Mouse (Mus musculus): ENCODE results near the gene Kcng1. TPM values are rescaled to one million over a fixed set of nuclear protein-coding genes. Genes with fewer than 3 reads are reported as not detected.

Gene Kcng1
- polyA plus RNA-seq (2012; fragmentation: generic; extraction: Trizol), result not detected

DNA sequence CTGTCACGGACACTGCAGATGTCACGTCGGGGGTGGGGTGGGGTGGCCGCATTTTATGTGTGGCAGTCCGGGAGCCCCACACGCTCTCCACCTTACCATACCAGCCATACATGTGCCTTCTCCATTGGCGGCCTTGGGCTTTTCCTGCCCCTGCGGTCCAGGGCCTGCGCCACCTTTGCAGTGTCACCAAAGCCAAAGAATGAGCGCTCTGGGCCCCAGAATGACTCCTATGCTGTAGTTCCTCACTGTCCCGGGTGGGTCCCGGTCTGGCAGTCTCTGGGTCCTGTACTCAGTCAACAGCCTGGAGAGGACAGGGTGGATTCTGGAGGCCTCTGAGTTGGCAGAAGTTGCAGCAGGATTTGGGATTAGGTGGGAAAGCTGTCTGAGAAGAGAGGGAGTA, at the start of gene Kcng1:
Gene Kcng1 (minus strand): TSS at position 155 of the 400 bp plus-strand sequence.
- Histone ChIP-seq H3ac (ENCODE audit: control insufficient read depth, insufficient read length) (no peak within 1 kb of the TSS), H3K36me3 (ENCODE audit: control insufficient read depth, insufficient read depth) (no peaks in the 10 kb centered on the region), H3K4me2 (ENCODE audit: low read depth) (no peak within 1 kb of the TSS), H3K79me2 (ENCODE audit: control insufficient read depth, insufficient read depth) (no peaks in the 10 kb centered on the region), H3K4me3 (no peak within 1 kb of the TSS), H3K27me3 (ENCODE audit: control insufficient read depth, insufficient read depth, insufficient read length) (peaks cover 74% of the 10 kb centered on the region)
- no peak for TF ChIP-seq TCF12 (IDR thresholded peaks at IDR 0.05; ENCODE audit: insufficient read depth, poor library complexity, severe bottlenecking)
- TF ChIP-seq CEBPB (IDR thresholded peaks at IDR 0.05; ENCODE audit: insufficient read depth, poor library complexity, severe bottlenecking), result no peak
- no peak for TF ChIP-seq E2F4 (IDR thresholded peaks at IDR 0.05; ENCODE audit: insufficient read depth)
- TF ChIP-seq TCF3 (IDR thresholded peaks at IDR 0.05; ENCODE audit: insufficient read length, low read depth), result no peak
- TF ChIP-seq USF1 (IDR thresholded peaks at IDR 0.05; ENCODE audit: low read depth), result no peak
- TF ChIP-seq SRF (IDR thresholded peaks at IDR 0.05; ENCODE audit: control insufficient read depth, insufficient read length, low read depth), result no peak
- no peak for TF ChIP-seq MYOD1 (IDR thresholded peaks at IDR 0.05; ENCODE audit: control insufficient read depth in 1 of 3, insufficient read length in 2 of 3, low read depth in 2 of 3)
- no peak for TF ChIP-seq MYOG (IDR thresholded peaks at IDR 0.05; ENCODE audit: control insufficient read depth in 1 of 3, insufficient read depth in 1 of 3, insufficient read length in 2 of 3, low read depth in 2 of 3)
- no peak for TF ChIP-seq POLR2A (IDR thresholded peaks at IDR 0.05; ENCODE audit: insufficient read length, low read depth)
- TF ChIP-seq REST (IDR thresholded peaks at IDR 0.05; ENCODE audit: insufficient read depth, insufficient read length), result no peak
- no peak for TF ChIP-seq POLR2AphosphoS2 (IDR thresholded peaks at IDR 0.05; ENCODE audit: insufficient read length, low read depth)
- no peak for TF ChIP-seq MAX (IDR thresholded peaks at IDR 0.05; ENCODE audit: low read depth)

DNA sequence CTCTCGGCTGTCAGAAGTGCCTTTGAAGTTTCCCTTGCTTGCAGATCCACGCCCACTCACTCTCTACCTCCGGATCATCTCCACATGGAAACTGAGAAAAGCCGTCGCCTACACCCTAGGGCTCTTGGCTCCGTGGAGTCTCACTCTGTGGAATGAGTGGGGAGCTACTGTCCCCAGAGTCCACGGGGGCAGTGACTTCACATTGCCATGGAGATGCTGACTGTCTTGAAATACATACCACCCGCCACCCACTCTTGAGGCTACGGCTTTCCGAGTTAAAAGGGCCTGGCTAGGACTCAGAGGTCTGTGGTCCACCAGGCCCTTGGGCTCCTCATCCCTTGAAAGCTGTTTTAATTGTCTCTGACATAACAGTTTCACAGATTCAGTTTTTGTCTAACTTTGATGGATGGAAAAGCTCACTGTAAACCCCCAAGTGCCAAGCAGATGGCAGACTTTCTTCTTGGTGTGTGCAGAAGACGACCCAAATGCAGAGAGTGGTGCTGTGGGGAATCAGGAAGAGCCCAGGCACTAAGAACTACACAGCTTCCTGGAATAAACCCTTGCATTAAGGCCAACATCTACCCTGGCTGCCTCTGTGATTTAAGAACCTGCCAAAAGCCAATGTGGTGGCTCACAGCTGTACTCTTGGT, 49.0 kb upstream of the Kcng1 start:
- TF ChIP-seq E2F4 (IDR thresholded peaks at IDR 0.05; ENCODE audit: insufficient read depth) (no peak), USF1 (IDR thresholded peaks at IDR 0.05; ENCODE audit: low read depth) (no peak), POLR2AphosphoS2 (IDR thresholded peaks at IDR 0.05; ENCODE audit: insufficient read length, low read depth) (no peak), TCF12 (IDR thresholded peaks at IDR 0.05; ENCODE audit: insufficient read depth, poor library complexity, severe bottlenecking) (no peak)
- H3K4me3 ChIP-seq, result no peak overlapping the region
- no peak overlapping the region for H3ac ChIP-seq (ENCODE audit: control insufficient read depth, insufficient read length)
- H3K79me2 ChIP-seq (ENCODE audit: control insufficient read depth, insufficient read depth), result no peaks in the 10 kb centered on the region
- no peak overlapping the region for H3K4me2 ChIP-seq (ENCODE audit: low read depth)
- H3K36me3 ChIP-seq (ENCODE audit: control insufficient read depth, insufficient read depth), result no peaks in the 10 kb centered on the region
- peaks cover 20% of the 10 kb centered on the region for H3K27me3 ChIP-seq (ENCODE audit: control insufficient read depth, insufficient read depth, insufficient read length)

DNA sequence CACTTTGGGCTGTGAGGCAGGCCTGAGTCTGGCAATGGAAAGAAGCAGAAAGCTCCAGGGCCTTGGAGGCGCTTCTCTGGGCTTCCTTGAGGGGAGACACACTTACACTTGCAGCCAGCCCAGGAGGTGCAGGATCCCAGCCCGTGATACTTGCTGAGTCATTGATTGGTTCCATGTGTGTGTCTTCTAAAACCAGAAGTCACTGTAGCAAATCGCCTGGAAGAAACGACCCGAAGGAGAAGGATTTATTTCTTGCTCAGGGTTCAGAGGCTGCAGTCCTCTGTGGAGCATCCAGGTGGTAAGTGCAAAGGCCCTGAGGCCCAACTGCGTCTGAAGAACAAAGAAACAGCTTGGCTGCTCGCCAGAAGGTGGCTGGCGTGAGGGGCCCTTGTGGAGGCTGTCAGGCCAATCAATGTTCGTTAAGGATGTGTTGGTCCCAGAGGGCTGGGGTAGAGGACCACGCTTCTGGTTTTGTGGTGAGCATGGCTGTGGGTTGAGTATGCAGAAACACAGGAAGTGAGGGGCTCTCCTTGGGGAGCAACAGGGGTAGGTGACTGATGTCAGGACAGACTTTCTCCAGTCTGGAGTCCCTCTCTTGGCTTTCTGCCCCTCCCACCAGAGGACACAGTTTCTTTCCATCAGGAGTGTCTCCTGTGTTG, 40.3 kb upstream of the Kcng1 start:
- TF ChIP-seq CEBPB (IDR thresholded peaks at IDR 0.05; ENCODE audit: insufficient read depth, poor library complexity, severe bottlenecking), result no peak
- peaks cover 23% of the 10 kb centered on the region for H3K27me3 ChIP-seq (ENCODE audit: control insufficient read depth, insufficient read depth, insufficient read length)

DNA sequence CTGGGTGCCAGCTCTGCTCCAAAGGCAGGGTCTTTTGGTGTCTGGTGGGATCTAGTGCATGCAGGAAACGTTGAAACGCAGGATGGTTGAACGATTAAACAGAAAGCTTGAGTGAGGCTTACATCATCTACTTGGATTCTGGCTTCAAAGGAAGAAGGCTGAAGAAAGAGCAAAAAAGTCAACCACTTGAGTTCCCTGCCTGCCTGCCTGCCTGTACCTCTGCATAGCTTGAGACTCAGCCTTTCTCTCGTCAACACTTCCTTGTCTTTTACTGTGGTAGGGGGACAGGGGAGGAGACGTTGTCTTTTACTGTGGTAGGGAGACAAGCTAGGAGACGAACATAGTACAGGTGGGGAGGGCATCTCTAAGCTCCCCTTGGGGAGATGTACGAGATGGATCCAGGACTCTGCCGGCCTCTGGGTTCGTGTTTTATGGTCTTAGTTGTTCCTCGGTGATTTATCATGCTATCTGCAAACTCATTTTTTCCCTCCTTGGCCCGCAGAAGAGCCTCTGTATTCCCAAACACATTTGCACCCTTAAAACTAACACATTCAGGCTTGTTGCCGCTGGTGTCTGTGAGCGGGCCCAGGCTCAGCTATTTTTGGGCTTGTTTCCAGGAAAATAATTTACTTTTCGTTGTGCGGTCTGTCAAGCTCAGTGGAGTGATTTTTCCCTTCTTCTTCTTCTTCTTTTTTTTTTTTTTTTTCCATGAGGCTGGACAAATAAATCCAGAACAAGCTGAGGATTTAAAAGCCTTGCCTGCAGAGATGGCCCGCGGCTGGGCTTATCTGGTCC, 39.0 kb upstream of the Kcng1 start:
- no peaks in the 10 kb centered on the region for H3K36me3 ChIP-seq (ENCODE audit: control insufficient read depth, insufficient read depth)
- H3K27me3 ChIP-seq (ENCODE audit: control insufficient read depth, insufficient read depth, insufficient read length), result peaks cover 36% of the 10 kb centered on the region
- no peak overlapping the region for H3ac ChIP-seq (ENCODE audit: control insufficient read depth, insufficient read length)
- no peaks in the 10 kb centered on the region for H3K79me2 ChIP-seq (ENCODE audit: control insufficient read depth, insufficient read depth)
- H3K4me3 ChIP-seq, result no peak overlapping the region
- TF ChIP-seq MYOG (IDR thresholded peaks at IDR 0.05; ENCODE audit: control insufficient read depth in 1 of 3, insufficient read depth in 1 of 3, insufficient read length in 2 of 3, low read depth in 2 of 3), result no peak
- no peak for TF ChIP-seq SRF (IDR thresholded peaks at IDR 0.05; ENCODE audit: control insufficient read depth, insufficient read length, low read depth)
- TF ChIP-seq MYOD1 (IDR thresholded peaks at IDR 0.05; ENCODE audit: control insufficient read depth in 1 of 3, insufficient read length in 2 of 3, low read depth in 2 of 3), result no peak
- TF ChIP-seq POLR2A (IDR thresholded peaks at IDR 0.05; ENCODE audit: insufficient read length, low read depth), result no peak
- TF ChIP-seq TCF12 (IDR thresholded peaks at IDR 0.05; ENCODE audit: insufficient read depth, poor library complexity, severe bottlenecking), result no peak
- no peak for TF ChIP-seq CEBPB (IDR thresholded peaks at IDR 0.05; ENCODE audit: insufficient read depth, poor library complexity, severe bottlenecking)
- no peak for TF ChIP-seq POLR2AphosphoS2 (IDR thresholded peaks at IDR 0.05; ENCODE audit: insufficient read length, low read depth)
- TF ChIP-seq E2F4 (IDR thresholded peaks at IDR 0.05; ENCODE audit: insufficient read depth), result no peak
- no peak for TF ChIP-seq REST (IDR thresholded peaks at IDR 0.05; ENCODE audit: insufficient read depth, insufficient read length)
- TF ChIP-seq MAX (IDR thresholded peaks at IDR 0.05; ENCODE audit: low read depth), result no peak
- no peak for TF ChIP-seq USF1 (IDR thresholded peaks at IDR 0.05; ENCODE audit: low read depth)
- H3K4me2 ChIP-seq (ENCODE audit: low read depth), result no peak overlapping the region

More for the DNA sequence above, 40.3 kb upstream of the Kcng1 start:
- H3K79me2 ChIP-seq (ENCODE audit: control insufficient read depth, insufficient read depth), result no peaks in the 10 kb centered on the region
- no peak overlapping the region for H3ac ChIP-seq (ENCODE audit: control insufficient read depth, insufficient read length)
- no peak overlapping the region for H3K4me3 ChIP-seq
- no peaks in the 10 kb centered on the region for H3K36me3 ChIP-seq (ENCODE audit: control insufficient read depth, insufficient read depth)
- no peak overlapping the region for H3K4me2 ChIP-seq (ENCODE audit: low read depth)
